Mouse (Mus musculus) liver, postnatal 0 days (tissue): ENCODE results near the gene Aig1.

Experiments
- CTCF ChIP-seq: sonication (generic); IDR thresholded peaks from 2 replicates; pipeline ENCODE4 v1.5.1; 2016; ENCODE audit warnings: antibody characterized with exemption, low read depth
- EP300 ChIP-seq: IDR thresholded peaks from 2 replicates; pipeline ENCODE4 v1.6.1; 2016; ENCODE audit warnings: antibody characterized with exemption, low read depth, mild to moderate bottlenecking

DNA sequence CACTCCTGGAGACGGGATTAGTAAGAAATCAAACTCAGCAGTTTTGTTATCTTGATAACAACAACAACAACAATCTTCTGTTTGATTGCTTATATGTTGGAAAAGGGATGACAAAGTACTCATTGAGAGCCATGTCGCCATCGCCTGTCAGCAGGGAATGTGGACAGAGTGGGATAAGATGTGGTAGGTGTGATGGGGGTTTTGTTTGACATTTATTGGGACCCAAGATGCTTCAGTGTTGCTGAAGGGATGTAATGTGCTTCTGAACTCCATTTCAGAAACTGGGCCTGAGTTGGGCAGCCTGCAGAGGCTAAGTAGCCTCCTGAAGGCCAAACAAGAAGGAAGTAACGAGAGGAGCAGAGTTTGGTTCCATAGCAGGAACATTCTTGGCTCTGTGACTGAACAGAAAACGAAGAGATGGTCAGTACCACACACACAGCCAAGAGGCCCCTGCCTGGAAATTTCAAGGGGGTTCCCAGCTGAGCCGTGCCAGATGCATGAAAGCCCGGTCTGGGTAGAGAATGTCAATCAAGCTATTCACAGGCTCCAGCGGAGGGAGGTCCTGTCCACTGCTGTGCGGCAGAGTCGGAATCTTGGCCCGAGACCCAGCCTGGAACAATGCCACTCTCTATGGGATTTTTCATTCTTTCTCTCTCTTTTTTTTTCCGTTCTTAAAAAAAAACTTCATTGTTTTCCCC is 48.0 kb upstream of the Aig1 start:
- TF ChIP-seq CTCF = no peak
- no peak for TF ChIP-seq EP300
